Mouse (Mus musculus) mesoderm, embryonic 11.5 days (tissue): ENCODE data around the gene Ubn1.

Source experiments
- DNase-seq: peaks from one replicate; pipeline ENCODE4 v3.0.0-alpha.2; 2012; ENCODE audit warnings: low read depth, low spot score

The Ubn1 gene

GRCm38 (mm10) chr16:5049774-5050234, at the start of gene Ubn1, which contains the start of gene Glyr1:
TSS of gene Ubn1 (plus strand) at chr16:5050057.
TSS of gene Glyr1 (minus strand) at chr16:5049863.
- peak; percentile 100 for DNase-seq

GRCm38 (mm10) chr16:5000611-5001010, 49.2 kb upstream of the Ubn1 start:
- DNase-seq, result no peak

DNA sequence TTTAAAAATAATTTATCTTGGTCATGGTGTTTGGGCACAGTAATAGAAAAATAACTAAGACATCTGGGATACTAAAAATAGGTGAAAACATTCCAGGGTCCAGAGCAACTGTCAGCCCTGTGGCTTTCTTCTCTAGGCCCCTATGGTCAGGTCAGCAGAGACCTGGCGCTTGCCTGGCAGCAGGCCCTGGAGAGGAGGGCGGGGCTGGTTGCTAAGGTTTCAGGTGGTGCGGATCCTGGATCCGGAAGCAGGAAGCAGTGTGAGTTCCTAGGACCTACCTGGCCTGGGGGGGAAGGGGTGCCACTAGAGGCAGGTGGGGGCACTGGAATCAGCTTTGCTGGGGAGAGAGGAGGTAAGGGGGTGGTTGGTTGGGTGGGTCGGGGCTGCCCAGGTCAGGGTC, 42.8 kb upstream of the Ubn1 start, which contains the start of gene Smim22:
TSS of gene Smim22 (plus strand) at position 222 of the 400 bp plus-strand sequence.
- no peak for DNase-seq

DNA sequence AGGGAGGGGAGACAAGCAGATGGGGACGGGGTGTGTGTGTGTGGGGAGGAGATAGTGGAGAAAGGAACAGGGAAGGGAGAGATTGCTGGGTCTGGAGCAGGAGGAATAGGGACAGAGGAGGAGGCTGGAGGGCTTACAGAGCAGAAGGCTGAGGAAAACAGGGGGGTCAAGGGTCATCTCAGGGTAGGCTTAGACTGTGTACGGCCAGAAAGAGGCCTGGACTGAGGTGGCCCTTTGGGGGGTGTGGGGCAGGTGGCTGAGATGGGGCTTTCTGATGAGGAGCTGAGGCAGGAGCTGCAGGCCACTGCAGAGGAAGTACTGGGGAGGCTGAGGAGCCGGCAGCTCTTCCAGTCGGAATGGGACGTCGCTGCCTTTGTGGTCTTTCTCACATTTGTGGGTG, 42.4 kb upstream of the Ubn1 start:
- DNase-seq, result no peak

DNA sequence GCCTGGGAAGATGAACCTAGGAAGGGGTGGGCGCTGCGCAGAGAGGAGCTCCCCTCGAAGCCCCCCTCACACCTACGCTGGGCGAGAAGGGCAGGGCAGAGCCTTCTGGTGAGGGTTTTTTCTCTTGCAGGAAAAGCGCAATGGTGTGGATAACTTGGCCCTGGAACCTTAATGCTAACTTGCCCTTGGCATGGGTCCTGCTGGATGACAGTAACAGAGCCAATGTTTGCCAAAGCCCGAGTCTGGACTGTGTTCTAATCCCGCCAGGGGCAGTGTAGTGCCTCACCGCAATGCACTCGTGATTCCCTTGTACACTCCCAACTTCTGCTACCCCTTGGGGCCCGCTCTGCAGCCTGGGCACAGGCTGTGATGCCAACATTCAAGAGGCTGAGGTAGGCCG, 41.8 kb upstream of the Ubn1 start:
- no peak for DNase-seq

DNA sequence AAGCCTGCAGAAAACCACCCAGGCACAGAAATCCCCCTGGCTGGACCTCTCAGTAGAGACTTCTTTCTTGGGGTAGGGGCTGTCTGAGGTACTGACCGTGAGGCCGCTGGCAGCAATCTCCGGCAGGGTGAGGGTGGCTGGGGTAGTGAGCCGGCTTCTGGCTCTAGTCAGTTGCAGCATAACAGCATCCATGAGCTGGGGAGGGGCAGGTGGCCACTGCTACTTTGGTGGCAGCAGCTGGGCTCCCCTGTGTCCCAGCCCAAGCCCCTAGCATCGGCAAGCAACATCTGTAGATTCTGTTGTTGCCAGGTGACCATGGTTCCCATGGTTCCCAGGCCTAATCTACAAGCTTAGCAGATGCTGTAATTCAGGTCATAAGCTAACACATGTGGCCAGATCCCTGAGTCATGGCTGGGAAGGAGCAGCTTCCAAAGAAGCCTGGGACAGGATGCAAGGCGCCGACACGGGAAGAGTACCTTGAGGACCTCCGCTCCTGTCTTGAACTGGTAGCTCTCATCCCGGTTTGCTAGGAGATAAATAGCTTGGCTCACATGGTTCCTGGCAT, 39.4 kb upstream of the Ubn1 start:
- no peak for DNase-seq

- DNase-seq, result no peak
Measured at GRCm38 (mm10) chr16:5011285-5011684, 38.6 kb upstream of the Ubn1 start.

GRCm38 (mm10) chr16:5012036-5013005, 37.5 kb upstream of the Ubn1 start:
- DNase-seq, result no peak

DNA sequence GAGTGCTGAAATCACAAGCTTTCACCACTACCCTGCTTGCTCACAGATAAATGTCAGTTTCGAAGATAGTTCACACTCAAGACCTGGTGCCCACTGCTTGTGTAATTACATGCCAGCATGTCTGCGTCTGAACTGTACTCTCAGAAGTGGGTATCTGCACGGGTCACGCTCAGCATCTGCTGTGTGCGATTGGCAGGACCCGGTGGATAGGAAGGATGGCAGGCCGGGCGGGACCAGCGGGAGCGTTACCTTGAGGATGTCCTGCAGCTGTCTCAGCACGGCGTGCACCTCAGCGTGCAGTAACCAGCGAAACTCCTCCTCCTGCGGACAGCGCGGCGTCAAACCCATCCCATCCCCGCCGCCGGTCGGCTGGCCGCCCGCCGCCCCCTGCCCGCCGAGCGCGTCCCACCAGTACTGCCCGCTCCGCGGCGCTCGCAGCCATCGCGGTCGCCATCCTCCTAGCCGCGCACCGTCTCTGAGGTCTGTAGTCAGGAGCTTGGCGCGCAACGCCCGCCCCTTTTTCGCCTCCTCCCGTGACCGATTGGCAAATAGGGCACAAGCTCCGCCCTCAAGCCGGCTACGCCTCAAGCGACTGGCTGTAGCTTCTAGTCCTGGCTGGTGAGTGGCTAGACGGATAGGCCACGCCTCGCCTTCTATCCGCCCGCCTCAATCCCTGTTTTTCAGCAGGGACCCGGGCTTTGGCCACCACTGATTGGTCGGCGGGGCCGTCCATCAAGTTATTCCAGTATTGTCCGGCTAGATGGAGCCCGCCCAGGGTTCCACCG, 36.6 kb upstream of the Ubn1 start, which contains the start of gene Rogdi:
TSS of gene Rogdi (minus strand) at position 500 of the 785 bp plus-strand sequence.
- peak; percentile 99 for DNase-seq

DNA sequence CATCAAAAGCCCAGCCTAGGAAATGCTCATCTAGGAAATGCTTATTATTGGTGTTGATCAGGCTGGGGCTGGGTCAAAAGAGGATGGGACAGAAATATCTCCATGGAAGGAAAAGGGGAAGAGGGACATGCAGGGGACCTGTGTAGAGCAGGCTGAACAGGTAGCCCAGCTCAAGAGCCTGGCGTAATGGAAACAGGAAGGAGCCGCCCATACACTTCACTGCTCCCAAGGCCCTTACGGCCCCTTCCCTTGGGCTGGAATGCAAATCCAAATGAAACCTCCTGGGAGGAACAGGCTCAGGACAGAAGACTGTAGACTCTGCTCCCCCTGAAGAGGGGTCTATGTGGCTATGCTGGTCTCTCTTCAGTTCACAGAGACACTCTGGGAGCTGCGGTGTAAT, 35.3 kb upstream of the Ubn1 start:
- no peak for DNase-seq

GRCm38 (mm10) chr16:5024021-5024420, 25.8 kb upstream of the Ubn1 start:
- DNase-seq, result no peak

DNA sequence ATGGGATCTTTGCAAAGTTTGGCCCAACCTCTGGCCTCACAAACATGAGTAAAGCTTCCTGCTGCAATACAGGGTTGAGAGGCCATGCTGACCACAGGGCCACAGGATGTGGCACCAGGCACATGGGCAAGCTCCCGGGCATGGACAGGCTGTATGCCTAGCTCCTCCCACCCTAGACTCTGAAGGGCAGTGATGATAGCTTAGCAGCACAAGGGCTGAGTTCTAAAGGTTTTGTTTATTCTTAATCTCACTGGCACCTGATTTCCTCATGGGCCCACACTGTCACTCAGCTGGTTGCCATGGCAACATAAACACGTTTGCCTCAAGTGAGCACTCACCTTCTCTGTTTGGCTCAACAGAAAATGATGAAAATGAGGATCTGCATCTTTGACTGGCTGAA, 20.0 kb upstream of the Ubn1 start:
- no peak for DNase-seq

DNA sequence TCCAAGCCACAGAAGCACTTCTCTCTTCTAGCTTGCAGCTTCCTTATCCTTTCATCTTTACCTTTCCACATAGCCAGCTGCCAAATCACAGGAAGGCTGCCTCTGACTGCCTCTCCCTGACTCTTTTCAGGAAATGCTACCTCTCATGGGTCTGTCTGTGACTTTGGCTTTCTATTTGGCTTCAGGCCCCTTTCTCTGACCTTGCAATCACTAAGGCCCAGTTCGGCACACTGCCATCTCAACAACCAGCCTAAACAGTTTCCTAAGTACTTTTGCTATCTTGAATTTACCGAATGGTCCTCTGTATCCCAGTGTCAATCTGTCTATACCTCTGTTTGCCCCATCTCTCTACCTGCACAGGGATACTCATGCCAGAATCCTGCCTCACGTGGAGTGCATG, 14.3 kb upstream of the Ubn1 start:
- no peak for DNase-seq

DNA sequence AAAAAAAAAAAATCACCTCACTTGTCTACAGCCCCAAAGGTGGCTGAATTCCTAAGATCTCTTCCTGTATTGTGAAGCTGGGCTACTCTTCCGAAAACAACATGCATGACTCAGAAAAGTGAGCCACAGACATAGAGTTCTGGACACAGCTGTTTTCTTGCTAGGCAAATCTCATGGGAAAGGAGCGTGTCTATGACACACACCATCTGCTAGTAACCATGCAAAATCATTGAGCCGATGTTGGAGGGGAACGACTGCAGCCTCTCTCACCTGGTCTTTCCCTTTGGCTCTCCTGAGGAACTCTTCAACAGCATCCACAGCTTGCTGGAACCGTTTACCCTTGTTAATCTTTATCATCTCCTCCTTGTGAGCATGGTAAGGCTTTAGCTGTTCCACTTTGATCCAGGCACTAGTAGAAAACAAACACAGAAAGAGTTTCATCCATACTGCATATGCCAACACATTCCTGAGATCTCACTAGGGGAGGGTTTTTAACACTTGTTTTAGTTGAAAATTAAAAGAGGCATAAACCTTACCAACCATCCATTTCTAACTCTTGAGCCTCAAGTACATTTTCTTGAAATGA, 13.1 kb upstream of the Ubn1 start:
- DNase-seq, result no peak

DNA sequence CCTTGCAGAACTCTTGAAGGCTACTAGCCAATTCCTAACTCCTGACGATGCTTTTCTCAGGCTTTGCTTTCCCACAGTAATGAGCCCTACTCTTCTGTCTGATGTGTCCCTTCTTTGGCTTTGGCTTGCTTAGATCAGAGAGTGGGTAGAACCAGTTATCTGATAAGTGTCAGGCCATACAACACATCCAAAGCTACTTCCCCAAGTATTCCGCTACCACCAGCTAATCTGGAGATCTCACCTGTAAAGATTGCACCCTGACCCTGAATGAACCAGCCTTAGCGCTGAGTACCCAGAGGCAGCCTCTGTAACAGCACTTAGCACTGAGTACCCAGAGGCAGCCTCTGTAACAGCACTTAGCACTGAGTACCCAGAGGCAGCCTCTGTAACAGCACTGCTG, 4.5 kb upstream of the Ubn1 start:
- DNase-seq, result no peak

GRCm38 (mm10) chr16:5049182-5049773, 579 bp upstream of the Ubn1 start:
- DNase-seq, result no peak

GRCm38 (mm10) chr16:5050251-5051110, 624 bp downstream of the Ubn1 start:
- peak; percentile 71 for DNase-seq

- peak; percentile 18 for DNase-seq
Measured at GRCm38 (mm10) chr16:5058114-5058513, 8.3 kb downstream of the Ubn1 start.

GRCm38 (mm10) chr16:5063472-5063871, 13.6 kb downstream of the Ubn1 start:
- DNase-seq, result no peak

GRCm38 (mm10) chr16:5070321-5070720, 20.5 kb downstream of the Ubn1 start:
- DNase-seq, result no peak
